Mouse (Mus musculus): ENCODE measurements around the gene Slc15a3. TPM values are rescaled to one million over a fixed set of nuclear protein-coding genes. Genes with fewer than 3 reads are reported as not detected.

Gene Slc15a3
- 6.3 and 6.8 TPM in 2 replicates for polyA plus RNA-seq (2012; rRNA removed)

DNA sequence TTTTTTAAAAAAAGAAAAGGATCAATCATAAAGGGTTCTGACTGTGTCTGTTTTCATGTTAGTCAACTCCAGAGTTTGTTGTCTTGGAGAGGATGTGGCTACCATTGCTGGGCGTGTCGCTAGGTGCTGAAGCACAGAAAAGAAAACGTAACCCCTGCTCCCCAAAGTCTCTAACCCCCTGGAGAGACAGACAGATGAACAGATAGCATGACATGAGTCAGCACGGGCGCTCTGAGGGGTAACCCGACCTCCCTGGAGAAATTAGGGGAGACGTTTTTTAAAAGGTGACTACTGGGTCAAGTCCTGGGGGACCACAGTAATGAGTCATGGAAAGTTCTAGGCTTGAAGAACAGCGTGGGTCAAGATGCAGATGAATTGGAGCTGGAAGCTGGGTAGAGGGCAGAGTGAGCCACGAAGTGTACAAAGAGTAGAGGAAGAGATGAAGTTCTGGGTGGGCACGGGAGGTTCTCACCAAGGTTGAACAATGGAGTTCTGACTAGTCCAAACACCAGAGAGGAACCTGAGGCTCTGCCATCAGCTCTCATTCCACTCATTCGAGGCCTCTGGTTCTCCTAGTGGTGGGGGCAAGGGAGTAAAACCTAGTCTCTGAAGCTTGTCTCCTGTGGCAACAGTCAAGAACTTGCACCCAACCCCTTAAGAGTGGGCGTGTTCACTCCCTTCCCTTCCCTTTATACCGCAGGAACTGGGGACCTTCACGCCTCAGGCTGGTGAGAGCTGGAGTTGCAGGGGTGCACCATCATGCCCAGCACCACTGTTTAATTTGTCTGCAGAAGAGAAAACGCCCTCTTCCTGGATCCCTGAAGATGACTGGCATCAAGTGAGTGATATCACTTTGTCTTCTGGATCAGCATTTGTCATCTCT lies at the start of gene Slc15a3:
Gene Slc15a3, plus strand, starts transcription at position 718 of the 883 bp plus-strand sequence.

DNA sequence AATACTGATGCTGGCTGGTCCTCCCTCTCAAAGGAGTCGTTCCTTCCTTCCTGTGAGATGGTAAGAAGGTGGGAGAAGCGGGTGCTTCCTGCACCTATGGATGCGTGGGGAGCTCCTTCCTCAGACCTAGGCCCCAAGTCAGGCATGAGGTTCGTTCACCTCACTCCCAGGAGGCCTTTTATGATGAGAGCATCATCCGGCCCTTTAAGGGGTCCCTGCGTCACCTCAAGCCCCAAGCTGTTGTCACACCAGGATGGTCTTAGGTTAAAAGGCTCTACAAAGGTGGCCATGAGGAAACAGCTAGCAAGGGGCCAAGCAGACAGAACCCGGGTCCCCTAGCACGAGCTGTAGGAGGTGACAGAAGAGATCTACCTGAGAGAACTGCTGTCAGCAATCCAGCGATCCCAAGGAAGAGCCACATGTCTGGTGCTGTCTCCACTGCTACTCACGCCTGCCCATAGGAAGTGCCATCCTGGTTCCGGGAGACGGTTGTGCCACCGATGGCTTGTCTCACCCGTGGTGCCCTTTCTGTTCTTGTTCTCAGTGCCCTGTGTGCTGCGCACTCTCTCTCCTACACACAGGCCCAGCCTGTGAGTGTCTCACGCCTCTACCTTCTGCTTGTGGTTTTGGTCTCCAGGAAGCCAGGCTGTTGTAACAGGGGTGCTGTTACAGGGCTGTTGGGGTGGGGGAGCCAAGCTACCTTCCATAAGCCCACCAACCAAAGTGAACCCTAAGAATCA lies 9.9 kb upstream of the Slc15a3 start, which contains the start of gene Cd6:
Gene Cd6, minus strand, starts transcription at position 623 of the 740 bp plus-strand sequence.

DNA sequence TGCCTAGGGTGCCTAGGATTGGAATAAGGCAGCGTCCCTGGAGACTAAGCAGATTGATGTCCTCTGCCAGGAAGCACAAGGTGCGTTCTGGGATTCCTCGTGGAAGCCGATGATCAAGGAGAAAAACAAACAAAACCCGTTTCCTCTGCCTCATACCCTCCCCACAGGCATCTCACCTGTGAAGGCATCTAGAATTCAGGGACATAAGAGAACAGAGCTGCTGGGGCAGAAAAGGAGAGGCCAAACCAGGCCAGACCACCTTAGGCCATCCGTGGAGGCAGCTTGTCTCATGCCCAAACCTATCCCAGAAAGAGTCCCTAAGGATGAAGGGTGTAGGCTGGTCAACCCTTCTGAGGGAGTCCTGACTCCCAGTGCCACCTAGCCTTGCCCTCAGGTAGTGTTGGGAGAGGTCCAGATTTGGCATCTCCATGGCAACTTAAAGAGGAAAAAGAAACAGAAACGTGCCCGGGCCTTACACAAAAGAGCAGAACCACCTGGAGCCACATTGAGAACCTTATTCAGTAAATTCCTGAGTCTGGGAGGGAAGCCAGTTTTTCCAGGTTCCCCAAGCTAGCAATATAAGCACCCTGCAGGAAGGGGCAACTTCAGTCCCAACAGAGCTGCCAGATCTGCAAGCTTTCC lies 30.5 kb downstream of the Slc15a3 start, which contains the start of gene Tmem132a:
Gene Tmem132a, minus strand, starts transcription at position 55 of the 642 bp plus-strand sequence.

DNA sequence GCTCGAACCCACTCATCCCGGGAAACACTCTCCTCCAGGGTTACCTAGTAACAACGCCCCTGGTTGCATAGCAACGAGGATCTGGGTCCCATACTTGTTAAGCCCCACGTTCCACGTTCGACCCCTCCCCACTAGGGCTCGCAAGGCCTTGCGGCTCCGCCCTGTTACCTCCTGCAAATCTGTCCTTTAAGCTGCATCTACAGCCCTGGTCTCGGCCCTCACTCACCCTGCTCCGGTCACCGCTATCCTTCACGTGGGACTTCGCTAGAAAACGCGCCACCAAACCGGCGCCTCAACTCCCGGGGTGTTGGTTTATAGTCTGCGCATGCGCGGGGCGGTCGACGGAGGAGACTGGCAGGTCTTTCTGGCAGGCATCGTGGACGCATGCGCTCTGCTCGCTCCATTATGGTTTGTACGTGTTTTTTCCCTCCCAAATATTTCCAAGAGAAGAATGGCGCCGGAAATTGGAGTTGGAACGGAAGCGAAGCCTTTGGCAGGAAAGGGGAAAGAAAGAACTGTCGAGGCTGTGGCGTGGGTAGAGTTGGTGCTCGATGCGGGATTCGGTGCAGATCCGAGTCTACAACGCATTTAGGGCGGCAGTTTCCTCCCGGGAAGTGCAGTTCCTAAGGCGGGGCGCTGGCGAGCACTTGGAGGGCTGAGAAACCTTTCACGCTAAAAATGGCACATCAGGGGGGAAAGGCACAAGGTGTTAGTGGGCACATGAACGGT lies 42.1 kb downstream of the Slc15a3 start, which contains the start of gene Tmem109:
Gene Tmem109, minus strand, starts transcription at position 576 of the 729 bp plus-strand sequence.

DNA sequence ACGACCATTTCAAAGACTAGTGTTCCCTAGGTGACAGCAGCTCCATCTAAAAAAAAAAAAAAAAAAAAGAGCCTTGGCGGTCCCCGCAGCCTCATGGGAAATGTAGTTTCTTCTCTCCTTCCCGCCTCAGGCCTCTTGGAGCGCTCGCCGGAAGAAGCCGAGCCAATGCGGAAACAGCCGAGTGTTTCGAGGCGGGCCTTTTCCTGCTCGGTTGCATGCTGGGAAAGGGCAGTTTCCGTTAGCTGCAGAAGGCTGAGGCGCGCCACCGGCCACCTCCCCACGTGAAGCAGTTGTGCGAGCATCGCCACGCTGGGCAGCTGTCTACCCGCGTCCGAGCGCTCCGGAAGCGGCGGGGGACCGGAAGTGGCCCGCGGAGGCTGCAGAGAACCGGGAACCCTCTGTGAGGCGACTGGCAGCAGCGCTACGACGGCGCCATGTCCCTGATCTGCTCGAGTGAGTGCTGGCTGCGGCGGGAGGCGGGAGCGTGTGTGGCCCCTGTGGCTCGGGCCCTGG lies 55.5 kb downstream of the Slc15a3 start, which contains the start of gene Prpf19:
Gene Prpf19, plus strand, starts transcription at position 216 of the 513 bp plus-strand sequence.

Other genes with a start within 250 kb of the Slc15a3 start
- 72.4 and 75.5 TPM in 2 replicates for gene Ddb1, start 234.4 kb upstream of the Slc15a3 start, polyA plus RNA-seq (2012; rRNA removed)
- gene Tkfc, start 234.1 kb upstream of the Slc15a3 start, polyA plus RNA-seq (2012; rRNA removed), result 14.1 and 14.2 TPM in 2 replicates
- gene Vwce, start 205.5 kb upstream of the Slc15a3 start, polyA plus RNA-seq (2012; rRNA removed), result 0.13 and 0.47 TPM in 2 replicates
- gene Pga5, start 161.7 kb upstream of the Slc15a3 start, polyA plus RNA-seq (2012; rRNA removed), result not detected in 2 replicates
- 60.5 and 79.4 TPM in 2 replicates for gene Vps37c, start 151.0 kb upstream of the Slc15a3 start, polyA plus RNA-seq (2012; rRNA removed)
- gene Cd5, start 100.7 kb upstream of the Slc15a3 start, polyA plus RNA-seq (2012; rRNA removed), result 0.84 and 1.2 TPM in 2 replicates
- 1.4 TPM in 2 replicates for gene Cd6, start 9.7 kb upstream of the Slc15a3 start, polyA plus RNA-seq (2012; rRNA removed)
- gene Tmem132a, start 30.2 kb downstream of the Slc15a3 start, polyA plus RNA-seq (2012; rRNA removed), result 14.4 and 16.5 TPM in 2 replicates
- 76.2 and 84.3 TPM in 2 replicates for gene Tmem109, start 42.3 kb downstream of the Slc15a3 start, polyA plus RNA-seq (2012; rRNA removed)
- gene Prpf19, start 55.5 kb downstream of the Slc15a3 start, polyA plus RNA-seq (2012; rRNA removed), result 180 and 181 TPM in 2 replicates
- 0.64 and 0.81 TPM in 2 replicates for gene Zp1, start 80.9 kb downstream of the Slc15a3 start, polyA plus RNA-seq (2012; rRNA removed)
- 0.24 and 0.59 TPM in 2 replicates for gene Ptgdr2, start 97.4 kb downstream of the Slc15a3 start, polyA plus RNA-seq (2012; rRNA removed)
- gene Ccdc86, start 109.5 kb downstream of the Slc15a3 start, polyA plus RNA-seq (2012; rRNA removed), result 3.9 and 5.6 TPM in 2 replicates
- gene Ms4a10, start 134.9 kb downstream of the Slc15a3 start, polyA plus RNA-seq (2012; rRNA removed), result 2.8 and 3.0 TPM in 2 replicates
- 0.06 and 0.16 TPM in 2 replicates for gene Ms4a15, start 153.5 kb downstream of the Slc15a3 start, polyA plus RNA-seq (2012; rRNA removed)
- gene Ms4a18, start 178.3 kb downstream of the Slc15a3 start, polyA plus RNA-seq (2012; rRNA removed), result 0.22 and 0.61 TPM in 2 replicates
- gene Ms4a8a, start 241.4 kb downstream of the Slc15a3 start, polyA plus RNA-seq (2012; rRNA removed), result 591 and 756 TPM in 2 replicates